Mouse (Mus musculus): ENCODE measurements around the gene Irf2.

Gene Irf2

GRCm38 (mm10) chr8:46755731-46756333, 16.3 kb downstream of the Irf2 start:
- DNase-seq (ENCODE audit: low spot score in 2 of 2), result no peak

- no peak for DNase-seq (ENCODE audit: low spot score in 2 of 2)
Observed at GRCm38 (mm10) chr8:46757613-46758012, 18.1 kb downstream of the Irf2 start.

GRCm38 (mm10) chr8:46758131-46758530, 18.6 kb downstream of the Irf2 start:
- DNase-seq (ENCODE audit: low spot score in 2 of 2), result no peak

- no peak for DNase-seq (ENCODE audit: low spot score in 2 of 2)
Observed at GRCm38 (mm10) chr8:46758676-46759075, 19.1 kb downstream of the Irf2 start.

- DNase-seq (ENCODE audit: low spot score in 2 of 2), result no peak
Observed at GRCm38 (mm10) chr8:46759562-46759961, 20.0 kb downstream of the Irf2 start.

GRCm38 (mm10) chr8:46760701-46761100, 21.2 kb downstream of the Irf2 start:
- no peak for DNase-seq (ENCODE audit: low spot score in 2 of 2)

GRCm38 (mm10) chr8:46761454-46761853, 21.9 kb downstream of the Irf2 start:
- DNase-seq (ENCODE audit: low spot score in 2 of 2), result no peak

GRCm38 (mm10) chr8:46769408-46770180, 30.1 kb downstream of the Irf2 start:
- DNase-seq (ENCODE audit: low spot score in 2 of 2), result no peak

- no peak for DNase-seq (ENCODE audit: low spot score in 2 of 2)
Observed at GRCm38 (mm10) chr8:46770905-46771516, 31.5 kb downstream of the Irf2 start.

GRCm38 (mm10) chr8:46772801-46773200, 33.3 kb downstream of the Irf2 start:
- DNase-seq (ENCODE audit: low spot score in 2 of 2), result no peak

- DNase-seq (ENCODE audit: low spot score in 2 of 2), result no peak
Observed at GRCm38 (mm10) chr8:46777760-46778460, 38.4 kb downstream of the Irf2 start.

GRCm38 (mm10) chr8:46781067-46781657, 41.6 kb downstream of the Irf2 start:
- DNase-seq (ENCODE audit: low spot score in 2 of 2), result no peak

GRCm38 (mm10) chr8:46782254-46782653, 42.7 kb downstream of the Irf2 start:
- DNase-seq (ENCODE audit: low spot score in 2 of 2), result no peak

GRCm38 (mm10) chr8:46785070-46785469, 45.5 kb downstream of the Irf2 start:
- no peak for DNase-seq (ENCODE audit: low spot score in 2 of 2)

- DNase-seq (ENCODE audit: low spot score in 2 of 2), result no peak
Observed at GRCm38 (mm10) chr8:46785926-46786325, 46.4 kb downstream of the Irf2 start.

GRCm38 (mm10) chr8:46789091-46789881, 49.8 kb downstream of the Irf2 start:
- no peak for DNase-seq (ENCODE audit: low spot score in 2 of 2)

GRCm38 (mm10) chr8:46791664-46792371, 52.3 kb downstream of the Irf2 start:
- no peak for DNase-seq (ENCODE audit: low spot score in 2 of 2)

GRCm38 (mm10) chr8:46792653-46793052, 53.1 kb downstream of the Irf2 start:
- DNase-seq (ENCODE audit: low spot score in 2 of 2), result no peak

GRCm38 (mm10) chr8:46793248-46793647, 53.7 kb downstream of the Irf2 start:
- DNase-seq (ENCODE audit: low spot score in 2 of 2), result no peak

- no peak for DNase-seq (ENCODE audit: low spot score in 2 of 2)
Observed at GRCm38 (mm10) chr8:46794317-46794716, 54.8 kb downstream of the Irf2 start.

GRCm38 (mm10) chr8:46799212-46799611, 59.7 kb downstream of the Irf2 start:
- no peak for DNase-seq (ENCODE audit: low spot score in 2 of 2)

All from thymus, postnatal 10 days (tissue).